Mouse (Mus musculus) kidney, adult 11 months (tissue): ENCODE results near the gene Zmat5.
"Not testable (repeated sequence)": the region's sequence is repeated elsewhere in the genome, so short reads cannot be mapped to it uniquely, and the experiment has no call there.

Experiments
- DNase-seq: peaks from one replicate; pipeline ENCODE4 v3.0.0; 2022

The Zmat5 gene

GRCm38 (mm10) chr11:4691213-4691612, 13.3 kb upstream of the Zmat5 start:
- no peak for DNase-seq

- no peak for DNase-seq
Observed at GRCm38 (mm10) chr11:4692162-4692561, 12.3 kb upstream of the Zmat5 start.

- DNase-seq, result peak; percentile 35
Observed at GRCm38 (mm10) chr11:4697043-4697983, 7.2 kb upstream of the Zmat5 start.

- DNase-seq, result no peak
Observed at GRCm38 (mm10) chr11:4700726-4701125, 3.8 kb upstream of the Zmat5 start.

- DNase-seq, result no peak
Observed at GRCm38 (mm10) chr11:4703688-4704071, 798 bp upstream of the Zmat5 start.

GRCm38 (mm10) chr11:4705178-4705577, 700 bp downstream of the Zmat5 start:
- no peak for DNase-seq

- not testable (repeated sequence) for DNase-seq
Observed at GRCm38 (mm10) chr11:4710188-4710587, 5.7 kb downstream of the Zmat5 start.

- no peak for DNase-seq
Observed at GRCm38 (mm10) chr11:4712822-4713221, 8.3 kb downstream of the Zmat5 start.

GRCm38 (mm10) chr11:4714727-4715126, 10.2 kb downstream of the Zmat5 start:
- DNase-seq, result no peak

- DNase-seq, result no peak
Observed at GRCm38 (mm10) chr11:4715596-4715995, 11.1 kb downstream of the Zmat5 start.

- DNase-seq, result no peak
Observed at GRCm38 (mm10) chr11:4716530-4717236, 12.2 kb downstream of the Zmat5 start.

- DNase-seq, result no peak
Observed at GRCm38 (mm10) chr11:4718548-4718947, 14.1 kb downstream of the Zmat5 start.

GRCm38 (mm10) chr11:4719961-4720360, 15.5 kb downstream of the Zmat5 start:
- DNase-seq, result no peak

- no peak for DNase-seq
Observed at GRCm38 (mm10) chr11:4720393-4720792, 15.9 kb downstream of the Zmat5 start.

- DNase-seq, result no peak
Observed at GRCm38 (mm10) chr11:4720900-4721580, 16.6 kb downstream of the Zmat5 start.

- DNase-seq, result no peak
Observed at GRCm38 (mm10) chr11:4721728-4722127, 17.2 kb downstream of the Zmat5 start.

- no peak for DNase-seq
Observed at GRCm38 (mm10) chr11:4729603-4730002, 25.1 kb downstream of the Zmat5 start.

- DNase-seq, result no peak
Observed at GRCm38 (mm10) chr11:4730096-4730495, 25.6 kb downstream of the Zmat5 start.

- DNase-seq, result no peak
Observed at GRCm38 (mm10) chr11:4730913-4731312, 26.4 kb downstream of the Zmat5 start.

- no peak for DNase-seq
Observed at GRCm38 (mm10) chr11:4731781-4732180, 27.3 kb downstream of the Zmat5 start.

GRCm38 (mm10) chr11:4734179-4734578, 29.7 kb downstream of the Zmat5 start:
- DNase-seq, result no peak

- DNase-seq, result no peak
Observed at GRCm38 (mm10) chr11:4736355-4736754, 31.9 kb downstream of the Zmat5 start.

GRCm38 (mm10) chr11:4737682-4738081, 33.2 kb downstream of the Zmat5 start:
- no peak for DNase-seq
